Mouse (Mus musculus): ENCODE results near the gene Mtrf1l. TPM values are rescaled to one million over a fixed set of nuclear protein-coding genes. Genes with fewer than 3 reads are reported as not detected.

Mtrf1l gene
- polyA plus RNA-seq, 1 experiment from 2014 or later = 6.3 TPM

DNA sequence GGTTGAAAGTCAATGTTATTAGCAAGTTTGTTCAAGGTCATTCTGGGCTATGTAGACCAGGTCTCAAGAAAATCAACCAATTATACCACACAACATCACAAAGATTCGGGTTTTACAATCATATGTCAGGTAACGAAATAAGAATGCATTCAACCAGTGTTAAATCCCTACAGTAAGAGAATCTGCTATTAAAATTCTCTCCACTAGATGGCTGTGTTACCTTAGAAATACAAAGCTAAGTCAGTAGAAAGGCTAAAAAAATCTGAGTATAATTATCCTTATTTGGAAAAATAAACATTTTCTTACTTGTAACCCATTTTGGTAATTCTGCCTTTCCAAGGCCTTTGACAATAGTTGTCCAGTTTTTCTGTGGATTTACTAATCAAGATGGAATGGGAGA is 23.2 kb upstream of the Mtrf1l start:
- WGBS (ENCODE audit: insufficient replicate concordance) = 22% methylated on average over 2 of the region's 2 CpGs
- Histone ChIP-seq H3K4me2 (ENCODE audit: low read depth, low read length) (no peak overlapping the region), H3K27me3 (ENCODE audit: control insufficient read depth, insufficient read depth, low read depth, low read length) (no peaks in the 10 kb centered on the region), H3K36me3 (ENCODE audit: control insufficient read depth, insufficient read depth) (no peaks in the 10 kb centered on the region), H3K27ac (ENCODE audit: low read length) (no peak overlapping the region), H3K9me3 (replicated peaks; ENCODE audit: control insufficient read depth, low read length) (no peaks in the 10 kb centered on the region), H3K4me3 (ENCODE audit: low read depth, low read length) (no peak overlapping the region), H3K4me1 (ENCODE audit: control insufficient read depth, low read depth, low read length) (no peaks in the 10 kb centered on the region), H3K9ac (ENCODE audit: low read depth, low read length) (no peak overlapping the region)
- no peak for ATAC-seq (ENCODE audit: low read depth)

DNA sequence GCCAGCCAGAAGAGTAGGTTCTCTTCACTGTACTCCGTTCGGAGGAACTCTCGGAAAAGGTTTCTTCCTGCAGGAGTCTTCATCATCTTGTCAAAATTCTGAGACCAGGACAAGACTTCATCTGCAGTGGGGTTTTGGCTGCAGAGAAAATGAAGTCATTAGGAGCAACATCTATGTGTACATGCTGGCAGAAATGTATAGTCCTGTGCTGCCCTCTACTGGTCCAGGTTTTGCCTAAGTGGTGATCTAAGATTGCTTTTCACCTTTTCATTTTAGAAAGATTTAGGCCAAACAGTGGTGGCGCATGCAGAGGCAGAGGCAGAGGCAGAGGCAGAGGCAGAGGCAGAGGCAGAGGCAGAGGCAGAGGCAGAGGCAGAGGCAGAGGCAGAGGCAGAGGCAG is 17.7 kb upstream of the Mtrf1l start:
- ATAC-seq (ENCODE audit: low read depth) = no peak
- H3K36me3 ChIP-seq (ENCODE audit: control insufficient read depth, insufficient read depth) = no peaks in the 10 kb centered on the region
- 47% methylated on average over 4 of the region's 4 CpGs for WGBS (ENCODE audit: insufficient replicate concordance)

DNA sequence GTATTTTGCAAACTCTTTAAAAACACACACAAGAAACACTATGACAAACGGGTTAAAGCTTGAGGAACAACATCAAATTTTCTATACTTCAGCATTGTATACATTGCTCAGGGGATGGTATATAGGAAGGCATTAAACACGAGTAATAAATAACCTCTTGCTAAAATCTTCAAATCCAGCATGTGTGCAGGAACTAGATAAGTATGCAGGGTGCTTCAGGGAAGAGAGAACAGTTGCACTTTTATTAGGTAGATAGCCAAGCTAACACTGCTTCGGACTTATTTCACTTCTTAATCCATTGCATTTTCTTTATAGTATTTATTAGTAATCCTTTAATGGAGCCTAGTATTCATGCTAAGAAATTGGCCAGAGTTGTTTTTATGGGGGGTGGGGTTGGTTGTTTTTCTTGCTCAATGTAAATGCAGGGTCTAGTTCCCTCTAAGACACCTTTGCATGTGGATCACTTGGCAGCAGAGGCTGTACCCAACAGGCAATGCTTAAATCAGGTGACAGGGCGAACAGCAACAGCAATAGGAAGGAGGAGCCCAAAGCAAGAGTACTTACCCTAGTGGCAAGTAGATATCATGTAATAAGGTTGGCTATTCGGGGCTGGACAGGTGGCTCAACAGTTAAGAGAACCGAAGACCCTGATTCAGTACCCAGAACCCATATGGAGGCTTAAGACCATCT is 2.8 kb upstream of the Mtrf1l start:
- WGBS (ENCODE audit: insufficient replicate concordance) = 35% methylated on average over 6 of the region's 6 CpGs
- H3K9me3 ChIP-seq (replicated peaks; ENCODE audit: control insufficient read depth, low read length) = no peaks in the 10 kb centered on the region
- H3K4me2 ChIP-seq (ENCODE audit: low read depth, low read length) = no peak overlapping the region
- no peak overlapping the region for H3K4me3 ChIP-seq (ENCODE audit: low read depth, low read length)
- ATAC-seq (ENCODE audit: low read depth) = no peak
- H3K36me3 ChIP-seq (ENCODE audit: control insufficient read depth, insufficient read depth) = no peaks in the 10 kb centered on the region; the same call in 1 of the 2 replicates
- H3K9ac ChIP-seq (ENCODE audit: low read depth, low read length) = no peak overlapping the region
- no peak overlapping the region for H3K27ac ChIP-seq (ENCODE audit: low read length)
- H3K4me1 ChIP-seq (ENCODE audit: control insufficient read depth, low read depth, low read length) = peaks cover 18% of the 10 kb centered on the region
- no peaks in the 10 kb centered on the region for H3K27me3 ChIP-seq (ENCODE audit: control insufficient read depth, insufficient read depth, low read depth, low read length)

More for the DNA sequence above, 17.7 kb upstream of the Mtrf1l start:
- Histone ChIP-seq H3K9me3 (replicated peaks; ENCODE audit: control insufficient read depth, low read length) (no peaks in the 10 kb centered on the region), H3K4me2 (ENCODE audit: low read depth, low read length) (no peak overlapping the region), H3K4me1 (ENCODE audit: control insufficient read depth, low read depth, low read length) (no peaks in the 10 kb centered on the region), H3K27ac (ENCODE audit: low read length) (no peak overlapping the region), H3K9ac (ENCODE audit: low read depth, low read length) (no peak overlapping the region), H3K27me3 (ENCODE audit: control insufficient read depth, insufficient read depth, low read depth, low read length) (no peaks in the 10 kb centered on the region), H3K4me3 (ENCODE audit: low read depth, low read length) (no peak overlapping the region)

DNA sequence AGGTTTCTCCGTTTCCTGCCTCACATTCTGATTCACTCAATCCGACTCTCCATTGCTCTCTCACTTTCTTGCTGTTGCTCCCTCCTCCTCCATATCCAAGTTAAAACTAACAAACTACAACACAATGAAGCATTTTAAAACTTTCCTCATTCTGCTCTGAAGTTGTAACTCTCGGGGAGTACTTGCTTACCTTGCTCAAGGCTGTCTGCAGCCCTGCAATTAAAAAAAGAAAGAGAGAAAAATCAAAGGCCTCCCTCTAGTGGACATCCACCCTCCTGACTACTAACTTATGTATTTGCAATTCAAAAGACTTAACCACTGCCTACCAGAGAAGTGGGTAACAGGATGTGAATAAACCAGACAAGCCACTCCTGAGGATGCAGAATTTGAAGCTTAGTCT is 1.1 kb upstream of the Mtrf1l start:
- H3K4me1 ChIP-seq (ENCODE audit: control insufficient read depth, low read depth, low read length) = peaks cover 22% of the 10 kb centered on the region
- H3K9ac ChIP-seq (ENCODE audit: low read depth, low read length) = peak overlapping the region; percentile 47
- H3K9me3 ChIP-seq (replicated peaks; ENCODE audit: control insufficient read depth, low read length) = no peaks in the 10 kb centered on the region
- H3K4me3 ChIP-seq (ENCODE audit: low read depth, low read length) = peak overlapping the region; percentile 97
- H3K36me3 ChIP-seq (ENCODE audit: control insufficient read depth, insufficient read depth) = peaks cover 4% of the 10 kb centered on the region
- H3K4me2 ChIP-seq (ENCODE audit: low read depth, low read length) = peak overlapping the region; percentile 78
- no peak for ATAC-seq (ENCODE audit: low read depth)
- WGBS (ENCODE audit: insufficient replicate concordance) = 0% methylated on average over 3 of the region's 3 CpGs
- no peaks in the 10 kb centered on the region for H3K27me3 ChIP-seq (ENCODE audit: control insufficient read depth, insufficient read depth, low read depth, low read length)
- peak overlapping the region; percentile 94 for H3K27ac ChIP-seq (ENCODE audit: low read length)

DNA sequence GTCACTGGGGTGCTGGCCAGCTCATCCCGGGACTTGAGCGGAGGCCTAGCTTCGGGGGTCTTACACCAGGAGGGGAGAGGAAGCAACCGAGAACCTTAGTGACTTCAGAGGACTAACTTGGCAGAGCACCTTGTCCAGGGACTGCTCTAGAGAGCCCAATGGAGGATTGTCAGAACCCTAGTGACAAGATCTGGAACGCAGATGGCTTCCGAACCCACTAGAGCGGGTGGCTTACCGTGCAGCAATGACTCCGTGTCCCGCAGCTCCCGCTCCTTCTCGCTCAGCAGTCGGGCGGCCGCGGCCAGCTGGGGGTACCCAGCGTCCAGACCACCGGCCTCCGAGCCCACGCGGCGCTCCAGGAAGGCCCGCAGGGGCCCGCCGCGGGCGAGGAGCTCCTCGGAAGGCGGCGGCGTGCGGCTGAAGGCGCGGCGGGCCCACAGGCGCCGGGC is 395 bp downstream of the Mtrf1l start:
- peak overlapping the region; percentile 97 for H3K4me3 ChIP-seq (ENCODE audit: low read depth, low read length)
- H3K27me3 ChIP-seq (ENCODE audit: control insufficient read depth, insufficient read depth, low read depth, low read length) = no peaks in the 10 kb centered on the region
- under 1% methylated on average over 37 of the region's 37 CpGs for WGBS (ENCODE audit: insufficient replicate concordance)
- H3K27ac ChIP-seq (ENCODE audit: low read length) = peak overlapping the region; percentile 91
- H3K9ac ChIP-seq (ENCODE audit: low read depth, low read length) = peak overlapping the region; percentile 97
- H3K4me2 ChIP-seq (ENCODE audit: low read depth, low read length) = peak overlapping the region; percentile 65
- peak; percentile 1 for ATAC-seq (ENCODE audit: low read depth)
- H3K36me3 ChIP-seq (ENCODE audit: control insufficient read depth, insufficient read depth) = peaks cover 18% of the 10 kb centered on the region
- no peaks in the 10 kb centered on the region for H3K9me3 ChIP-seq (replicated peaks; ENCODE audit: control insufficient read depth, low read length)
- peaks cover 22% of the 10 kb centered on the region for H3K4me1 ChIP-seq (ENCODE audit: control insufficient read depth, low read depth, low read length)

DNA sequence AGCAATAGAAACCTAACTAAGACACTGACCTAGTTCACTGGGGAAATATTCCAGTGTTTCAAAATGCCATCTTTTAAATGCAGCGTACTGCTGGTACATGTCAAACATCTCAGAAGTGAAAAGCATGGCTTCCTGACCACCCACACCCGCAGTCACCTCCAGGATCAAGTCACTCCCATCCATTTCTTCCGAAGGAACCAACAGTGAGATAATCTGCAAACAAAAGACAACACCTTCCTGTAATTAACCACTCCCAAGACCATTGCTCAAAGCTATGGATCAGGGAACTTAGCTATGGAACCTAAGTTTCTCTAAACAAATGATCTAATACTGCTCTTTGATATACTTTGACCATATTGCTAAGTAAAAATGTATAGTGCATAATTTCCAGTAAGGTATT is 4.9 kb downstream of the Mtrf1l start:
- no peaks in the 10 kb centered on the region for H3K27me3 ChIP-seq (ENCODE audit: control insufficient read depth, insufficient read depth, low read depth, low read length)
- H3K4me1 ChIP-seq (ENCODE audit: control insufficient read depth, low read depth, low read length) = peaks cover 17% of the 10 kb centered on the region
- no peak overlapping the region for H3K9ac ChIP-seq (ENCODE audit: low read depth, low read length)
- H3K36me3 ChIP-seq (ENCODE audit: control insufficient read depth, insufficient read depth) = peaks cover 54% of the 10 kb centered on the region
- ATAC-seq (ENCODE audit: low read depth) = no peak
- no peak overlapping the region for H3K4me2 ChIP-seq (ENCODE audit: low read depth, low read length)
- H3K4me3 ChIP-seq (ENCODE audit: low read depth, low read length) = no peak overlapping the region
- H3K9me3 ChIP-seq (replicated peaks; ENCODE audit: control insufficient read depth, low read length) = no peaks in the 10 kb centered on the region
- no peak overlapping the region for H3K27ac ChIP-seq (ENCODE audit: low read length)
- 82% methylated on average over 3 of the region's 3 CpGs for WGBS (ENCODE audit: insufficient replicate concordance)

DNA sequence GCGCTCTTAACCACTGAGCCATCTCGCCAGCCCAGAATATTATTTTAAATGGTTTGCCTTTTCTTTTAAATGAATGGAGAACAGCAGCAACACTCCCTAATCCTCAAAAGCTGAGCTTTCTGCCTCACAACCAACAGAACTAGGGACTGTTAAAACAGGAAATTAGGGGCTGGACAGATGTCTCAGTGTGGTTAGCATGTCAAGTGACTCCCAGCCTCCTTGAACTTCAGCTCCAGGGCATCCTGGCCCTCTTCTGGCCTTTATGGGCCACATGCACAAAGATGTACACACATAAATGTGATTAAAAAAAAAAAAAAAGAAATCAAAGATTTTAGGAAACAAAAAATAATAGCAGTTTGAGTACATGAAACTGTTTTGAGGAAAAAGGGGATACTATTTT is 7.7 kb downstream of the Mtrf1l start:
- Histone ChIP-seq H3K27me3 (ENCODE audit: control insufficient read depth, insufficient read depth, low read depth, low read length) (no peaks in the 10 kb centered on the region), H3K27ac (ENCODE audit: low read length) (no peak overlapping the region), H3K9me3 (replicated peaks; ENCODE audit: control insufficient read depth, low read length) (no peaks in the 10 kb centered on the region), H3K4me1 (ENCODE audit: control insufficient read depth, low read depth, low read length) (peaks cover under 1% of the 10 kb centered on the region), H3K4me3 (ENCODE audit: low read depth, low read length) (no peak overlapping the region), H3K9ac (ENCODE audit: low read depth, low read length) (no peak overlapping the region), H3K36me3 (ENCODE audit: control insufficient read depth, insufficient read depth) (peaks cover 78% of the 10 kb centered on the region), H3K4me2 (ENCODE audit: low read depth, low read length) (no peak overlapping the region)
- no peak for ATAC-seq (ENCODE audit: low read depth)
- 83% methylated on average over 2 of the region's 2 CpGs for WGBS (ENCODE audit: insufficient replicate concordance)

DNA sequence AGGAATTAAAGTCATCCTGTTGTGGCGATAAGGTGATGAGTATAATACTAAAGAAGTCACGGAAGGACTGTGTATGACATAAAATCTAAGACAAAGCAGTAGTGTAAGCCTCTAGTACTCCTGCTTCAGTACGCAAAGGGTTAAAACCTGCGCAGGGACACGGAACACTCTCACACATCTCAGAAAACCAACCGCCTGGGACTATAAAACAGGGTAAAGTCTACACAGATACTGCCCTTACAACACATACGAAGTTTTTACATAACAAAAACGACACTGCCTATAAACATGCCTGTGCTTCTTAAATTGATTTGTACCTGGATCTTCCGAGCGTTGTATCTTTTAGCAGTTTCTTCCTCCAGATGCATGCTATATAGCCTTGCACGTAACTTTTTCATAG is 10.0 kb downstream of the Mtrf1l start:
- Histone ChIP-seq H3K9ac (ENCODE audit: low read depth, low read length) (no peak overlapping the region), H3K36me3 (ENCODE audit: control insufficient read depth, insufficient read depth) (peaks cover 65% of the 10 kb centered on the region), H3K9me3 (replicated peaks; ENCODE audit: control insufficient read depth, low read length) (no peaks in the 10 kb centered on the region), H3K27ac (ENCODE audit: low read length) (no peak overlapping the region), H3K4me1 (ENCODE audit: control insufficient read depth, low read depth, low read length) (no peaks in the 10 kb centered on the region), H3K27me3 (ENCODE audit: control insufficient read depth, insufficient read depth, low read depth, low read length) (no peaks in the 10 kb centered on the region), H3K4me2 (ENCODE audit: low read depth, low read length) (no peak overlapping the region), H3K4me3 (ENCODE audit: low read depth, low read length) (no peak overlapping the region)
- no peak for ATAC-seq (ENCODE audit: low read depth)
- WGBS (ENCODE audit: insufficient replicate concordance) = 86% methylated on average over 11 of the region's 11 CpGs

DNA sequence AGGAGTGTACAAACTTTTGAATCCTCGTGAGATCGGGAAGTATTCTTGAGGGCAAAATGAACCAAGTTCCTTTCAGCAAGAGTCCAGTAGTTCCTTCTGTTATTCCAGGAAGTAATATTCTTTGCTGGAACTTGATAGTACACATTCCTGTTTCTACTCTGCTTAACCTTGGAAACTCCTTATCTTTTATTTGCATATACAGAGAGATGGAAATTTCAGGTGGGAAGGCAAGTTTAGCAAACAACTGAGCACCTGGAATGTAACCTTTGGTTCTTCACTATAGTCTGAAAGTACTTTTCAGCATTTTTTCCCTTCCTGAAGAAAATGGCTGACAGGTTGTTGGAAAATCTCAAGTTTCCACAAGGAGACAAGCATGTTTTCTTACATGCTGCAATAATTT is 16.0 kb downstream of the Mtrf1l start:
- Histone ChIP-seq H3K4me2 (ENCODE audit: low read depth, low read length) (peak overlapping the region; percentile 24; the same call in 1 of the 2 replicates), H3K36me3 (ENCODE audit: control insufficient read depth, insufficient read depth) (peaks cover 15% of the 10 kb centered on the region), H3K27me3 (ENCODE audit: control insufficient read depth, insufficient read depth, low read depth, low read length) (no peaks in the 10 kb centered on the region), H3K4me3 (ENCODE audit: low read depth, low read length) (no peak overlapping the region), H3K9ac (ENCODE audit: low read depth, low read length) (peak overlapping the region; percentile 7; the same call in 1 of the 2 replicates), H3K9me3 (replicated peaks; ENCODE audit: control insufficient read depth, low read length) (no peaks in the 10 kb centered on the region), H3K4me1 (ENCODE audit: control insufficient read depth, low read depth, low read length) (peaks cover 16% of the 10 kb centered on the region), H3K27ac (ENCODE audit: low read length) (peak overlapping the region; percentile 91; the same call in 1 of the 2 replicates)
- no peak for ATAC-seq (ENCODE audit: low read depth)
- WGBS (ENCODE audit: insufficient replicate concordance) = 36% methylated on average over 2 of the region's 2 CpGs

All from liver, embryonic 16.5 days (tissue).